Mouse (Mus musculus) lung, embryonic 16.5 days (tissue): ENCODE measurements around the gene March1. TPM values are rescaled to one million over a fixed set of nuclear protein-coding genes. Genes with fewer than 3 reads are reported as not detected.

Experiments
- ATAC-seq: fragments of 200-750 bp; cut with Nextera tagmentation; 2 replicates; pipeline ENCODE4 v1.8.0; 2017; ENCODE audit warnings: low read depth, mild to moderate bottlenecking, moderate library complexity
- H3K27ac ChIP-seq: fragments of 300-500 bp; sonication (generic); 2 replicates; pipeline ENCODE4 v1.5.1; 2014; ENCODE audit warnings: mild to moderate bottlenecking, control low read depth, low read length
- H3K27me3 ChIP-seq: fragments of 300-500 bp; sonication (generic); 2 replicates; pipeline ENCODE4 v1.6.1; 2014; ENCODE audit warnings: low read depth, low read length, mixed read lengths; ENCODE audit not compliant: control insufficient read depth, insufficient read depth
- H3K36me3 ChIP-seq: fragments of 300-500 bp; sonication (generic); 2 replicates; pipeline ENCODE4 v1.6.1; 2014; ENCODE audit warnings: low read length; ENCODE audit not compliant: control insufficient read depth, insufficient read depth
- H3K4me1 ChIP-seq: fragments of 300-500 bp; sonication (generic); replicated peaks from 2 replicates; pipeline ENCODE4 v1.6.1; 2014; ENCODE audit warnings: low read length, mixed read lengths; ENCODE audit not compliant: control insufficient read depth, insufficient read depth
- H3K4me2 ChIP-seq: fragments of 300-500 bp; sonication (generic); 2 replicates; pipeline ENCODE4 v1.6.1; 2014; ENCODE audit warnings: low read depth, low read length, control low read depth
- H3K4me3 ChIP-seq: fragments of 300-500 bp; sonication (generic); 2 replicates; pipeline ENCODE4 v1.5.1; 2014; ENCODE audit warnings: mild to moderate bottlenecking, low read length, control low read depth
- H3K9ac ChIP-seq: fragments of 300-500 bp; sonication (generic); 2 replicates; pipeline ENCODE4 v1.6.1; 2014; ENCODE audit warnings: low read length, control low read depth
- H3K9me3 ChIP-seq: fragments of 300-500 bp; sonication (generic); 2 replicates; pipeline ENCODE4 v1.6.1; 2016; ENCODE audit warnings: low read length; ENCODE audit not compliant: control insufficient read depth
- WGBS: fragments of 180-500 bp; shearing (Covaris S2); extraction: QIAGEN DNeasy Blood & Tissue Kit; methylation state at CpG from one replicate; pipeline ENCODE4 v1.1.7; 2014; 5-methylcytosine and 5-hydroxymethylcytosine counted together
- polyA plus RNA-seq: library from polyadenylated mRNA; unstranded; fragments of >200 nt; fragmentation: Nextera tagmentation; extraction: Ambion mirVana; gene quantifications from 2 replicates; pipeline ENCODE4 v1.2.1, GENCODE M21; 2015

The March1 gene
- polyA plus RNA-seq, 1 experiment from 2014 or later: 0.54 TPM

GRCm38 (mm10) chr8:66194416-66194815 lies 576.7 kb downstream of the March1 start:
- H3K36me3 ChIP-seq: no peaks in the 10 kb centered on the region
- H3K4me3 ChIP-seq: no peak overlapping the region
- H3K9me3 ChIP-seq: no peaks in the 10 kb centered on the region
- no peak overlapping the region for H3K27ac ChIP-seq
- no peak for ATAC-seq
- H3K9ac ChIP-seq: no peak overlapping the region
- no peaks in the 10 kb centered on the region for H3K4me1 ChIP-seq
- H3K27me3 ChIP-seq: no peaks in the 10 kb centered on the region
- H3K4me2 ChIP-seq: no peak overlapping the region
- 61% methylated on average over 2 of the region's 2 CpGs for WGBS

GRCm38 (mm10) chr8:66200169-66200568 lies 582.5 kb downstream of the March1 start:
- WGBS: 74% methylated on average over 3 of the region's 3 CpGs
- Histone ChIP-seq H3K9me3 (no peaks in the 10 kb centered on the region), H3K27me3 (no peaks in the 10 kb centered on the region), H3K4me1 (no peaks in the 10 kb centered on the region), H3K36me3 (no peaks in the 10 kb centered on the region), H3K4me2 (no peak overlapping the region), H3K9ac (no peak overlapping the region), H3K4me3 (no peak overlapping the region), H3K27ac (no peak overlapping the region)
- no peak for ATAC-seq

GRCm38 (mm10) chr8:66203814-66204438 lies 586.2 kb downstream of the March1 start:
- Histone ChIP-seq H3K4me1 (no peaks in the 10 kb centered on the region), H3K9ac (no peak overlapping the region), H3K27me3 (no peaks in the 10 kb centered on the region), H3K4me2 (no peak overlapping the region), H3K27ac (no peak overlapping the region), H3K9me3 (no peaks in the 10 kb centered on the region), H3K36me3 (no peaks in the 10 kb centered on the region), H3K4me3 (no peak overlapping the region)
- no peak for ATAC-seq
- WGBS: 87% methylated on average over 7 of the region's 7 CpGs

GRCm38 (mm10) chr8:66209553-66209952 lies 591.9 kb downstream of the March1 start:
- Histone ChIP-seq H3K27me3 (no peaks in the 10 kb centered on the region), H3K9me3 (no peaks in the 10 kb centered on the region), H3K4me2 (no peak overlapping the region), H3K36me3 (no peaks in the 10 kb centered on the region), H3K27ac (no peak overlapping the region), H3K4me3 (no peak overlapping the region), H3K9ac (no peak overlapping the region), H3K4me1 (no peaks in the 10 kb centered on the region)
- no peak for ATAC-seq
- WGBS: 54% methylated on average over 2 of the region's 2 CpGs

GRCm38 (mm10) chr8:66210294-66210693 lies 592.6 kb downstream of the March1 start:
- H3K27ac ChIP-seq: no peak overlapping the region
- H3K27me3 ChIP-seq: no peaks in the 10 kb centered on the region
- ATAC-seq: no peak
- no peak overlapping the region for H3K4me2 ChIP-seq
- 59% methylated on average over 2 of the region's 2 CpGs for WGBS
- H3K4me1 ChIP-seq: no peaks in the 10 kb centered on the region
- H3K9ac ChIP-seq: no peak overlapping the region
- no peak overlapping the region for H3K4me3 ChIP-seq
- no peaks in the 10 kb centered on the region for H3K36me3 ChIP-seq
- H3K9me3 ChIP-seq: no peaks in the 10 kb centered on the region

- Histone ChIP-seq H3K4me1 (no peaks in the 10 kb centered on the region), H3K27ac (no peak overlapping the region), H3K36me3 (no peaks in the 10 kb centered on the region), H3K4me2 (no peak overlapping the region), H3K27me3 (no peaks in the 10 kb centered on the region), H3K9me3 (no peaks in the 10 kb centered on the region), H3K9ac (no peak overlapping the region), H3K4me3 (no peak overlapping the region)
- ATAC-seq: no peak
- WGBS: 68% methylated on average over 1 of the region's 1 CpGs
Observed at GRCm38 (mm10) chr8:66219974-66220373, 602.3 kb downstream of the March1 start.

- Histone ChIP-seq H3K9me3 (no peaks in the 10 kb centered on the region), H3K4me1 (no peaks in the 10 kb centered on the region), H3K4me2 (no peak overlapping the region), H3K36me3 (no peaks in the 10 kb centered on the region), H3K9ac (no peak overlapping the region), H3K27ac (no peak overlapping the region), H3K27me3 (no peaks in the 10 kb centered on the region), H3K4me3 (no peak overlapping the region)
- no peak for ATAC-seq
- WGBS: 89% methylated on average over 2 of the region's 2 CpGs
Observed at GRCm38 (mm10) chr8:66229931-66230330, 612.2 kb downstream of the March1 start.

GRCm38 (mm10) chr8:66269546-66269945 lies 651.8 kb downstream of the March1 start:
- Histone ChIP-seq H3K27ac (no peak overlapping the region), H3K27me3 (no peaks in the 10 kb centered on the region), H3K4me3 (no peak overlapping the region), H3K9me3 (no peaks in the 10 kb centered on the region), H3K4me1 (no peaks in the 10 kb centered on the region), H3K9ac (no peak overlapping the region), H3K36me3 (no peaks in the 10 kb centered on the region), H3K4me2 (no peak overlapping the region)
- no peak for ATAC-seq
- 54% methylated on average over 4 of the region's 4 CpGs for WGBS

- Histone ChIP-seq H3K9ac (no peak overlapping the region), H3K27ac (no peak overlapping the region), H3K4me2 (no peak overlapping the region), H3K9me3 (no peaks in the 10 kb centered on the region), H3K27me3 (no peaks in the 10 kb centered on the region), H3K4me1 (no peaks in the 10 kb centered on the region), H3K36me3 (no peaks in the 10 kb centered on the region), H3K4me3 (no peak overlapping the region)
- ATAC-seq: no peak
- 58% methylated on average over 2 of the region's 2 CpGs for WGBS
Observed at GRCm38 (mm10) chr8:66270116-66270515, 652.4 kb downstream of the March1 start.

GRCm38 (mm10) chr8:66317824-66318223 lies 700.1 kb downstream of the March1 start:
- Histone ChIP-seq H3K27ac (no peak overlapping the region), H3K4me3 (no peak overlapping the region), H3K4me1 (no peaks in the 10 kb centered on the region), H3K9me3 (no peaks in the 10 kb centered on the region), H3K4me2 (no peak overlapping the region), H3K36me3 (no peaks in the 10 kb centered on the region), H3K27me3 (no peaks in the 10 kb centered on the region), H3K9ac (no peak overlapping the region)
- WGBS: 84% methylated on average over 7 of the region's 7 CpGs
- ATAC-seq: no peak
